ENCODE assay signal across 30 mouse cellular contexts in the genomic region with DNA sequence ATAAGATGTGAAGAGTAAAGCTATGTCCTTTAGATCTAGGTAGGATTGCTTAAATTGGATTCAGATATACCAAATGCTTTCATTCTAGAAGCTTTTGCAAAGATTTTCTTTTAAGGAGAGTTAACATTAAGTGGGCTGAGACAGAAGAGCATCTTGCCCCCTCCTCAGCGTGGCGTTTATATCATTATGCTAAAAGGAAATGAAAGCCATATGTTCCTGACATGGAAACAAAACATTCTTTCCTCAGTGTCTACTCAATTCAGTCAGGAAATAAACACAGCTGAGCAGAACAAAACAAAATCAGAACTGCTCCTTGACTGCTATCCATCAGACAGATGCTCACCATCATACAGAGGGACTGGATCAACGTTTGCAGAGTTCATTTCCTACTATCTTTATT.
DNase-seq lines count a peak whose midpoint lies in the region; ATAC-seq and TF ChIP-seq lines count a peak whose summit lies in the region.
"Had no signal": no experiment of that assay in that cellular context is flagged by ENCODE, and none has a peak within 500 bp of the region (broad histone marks: within the 10 kb centered on the region; RNA-seq: fewer than 3 reads in every experiment).

No protein-coding gene starts in this region.

- TF ChIP-seq CTCF in kidney, postnatal 0 days (IDR thresholded peaks at IDR 0.05; ENCODE audit: low read depth) = no peak

- 32% methylated on average over 3 of the region's 3 CpGs for WGBS in embryonic facial prominence, embryonic 11.5 days
- 52% methylated on average over 3 of the region's 3 CpGs for WGBS in embryonic facial prominence, embryonic 10.5 days
- WGBS in kidney, postnatal 0 days = 60% methylated on average over 3 of the region's 3 CpGs
- WGBS in lung, embryonic 16.5 days = 43% methylated on average over 3 of the region's 3 CpGs

- H3K4me3 ChIP-seq in embryonic facial prominence, embryonic 11.5 days (ENCODE audit: low read depth, low read length) = no peak overlapping the region
- H3K4me3 ChIP-seq in embryonic facial prominence, embryonic 10.5 days = no peak overlapping the region
- no peak overlapping the region for H3K4me3 ChIP-seq in kidney, postnatal 0 days (replicated peaks; ENCODE audit: low read depth, low read length)
- no peak overlapping the region for H3K4me3 ChIP-seq in lung, embryonic 16.5 days (ENCODE audit: low read length)
- H3K4me3 ChIP-seq: embryonic facial prominence, embryonic 13.5 days; heart, adult 2 months; heart, embryonic 10.5 days; heart, embryonic 13.5 days had no signal

- H3K9me3 ChIP-seq in embryonic facial prominence, embryonic 11.5 days (replicated peaks; ENCODE audit: control insufficient read depth, low read length) = no peaks in the 10 kb centered on the region
- no peaks in the 10 kb centered on the region for H3K9me3 ChIP-seq in embryonic facial prominence, embryonic 10.5 days
- no peaks in the 10 kb centered on the region for H3K9me3 ChIP-seq in kidney, postnatal 0 days (replicated peaks; ENCODE audit: low read length)
- H3K9me3 ChIP-seq in lung, embryonic 16.5 days (ENCODE audit: control insufficient read depth, low read length) = no peaks in the 10 kb centered on the region
- H3K9me3 ChIP-seq: embryonic facial prominence, embryonic 13.5 days; G1E; heart, embryonic 10.5 days; heart, embryonic 13.5 days had no signal

- DNase-seq in embryonic facial prominence, embryonic 11.5 days (ENCODE audit: low spot score) = peak; percentile 56
- no peak for DNase-seq in embryonic facial prominence, embryonic 10.5 days (ENCODE audit: low spot score)
- DNase-seq in kidney, postnatal 0 days (ENCODE audit: low spot score) = peak; percentile 3
- DNase-seq in kidney, postnatal 10 days = no peak
- no peak for DNase-seq in lung, postnatal 25 days (ENCODE audit: low spot score)
- no peak for DNase-seq in spleen, postnatal 10 days (ENCODE audit: low spot score in 2 of 2)
- DNase-seq: adrenal gland, postnatal 10 days; adrenal gland, postnatal 36 days; B cell, adult 2 months; cerebellum, adult 11 months; cerebellum, adult 2 months; cerebellum, adult 9-11 months; cerebellum, postnatal 25 days; forebrain, postnatal 0 days; gastrocnemius, postnatal 10 days; gastrocnemius, postnatal 36 days; heart, adult 2 months; heart, postnatal 14 days; heart, postnatal 4 days had no signal

- H3K4me2 ChIP-seq in embryonic facial prominence, embryonic 11.5 days (ENCODE audit: low read depth, low read length) = no peak overlapping the region
- H3K4me2 ChIP-seq in kidney, postnatal 0 days (ENCODE audit: low read length) = no peak overlapping the region
- H3K4me2 ChIP-seq in lung, embryonic 16.5 days (ENCODE audit: low read depth, low read length) = no peak overlapping the region
- H3K4me2 ChIP-seq: embryonic facial prominence, embryonic 13.5 days; heart, embryonic 13.5 days; hindbrain, embryonic 14.5 days had no signal

- no peak overlapping the region for H3K9ac ChIP-seq in embryonic facial prominence, embryonic 11.5 days (replicated peaks; ENCODE audit: low read length)
- no peak overlapping the region for H3K9ac ChIP-seq in kidney, postnatal 0 days (ENCODE audit: low read depth, low read length)
- H3K9ac ChIP-seq in lung, embryonic 16.5 days (ENCODE audit: low read length) = no peak overlapping the region
- H3K9ac ChIP-seq: embryonic facial prominence, embryonic 13.5 days; forebrain, postnatal 0 days; heart, embryonic 13.5 days; hindbrain, embryonic 14.5 days had no signal

- H3K4me1 ChIP-seq in embryonic facial prominence, embryonic 11.5 days (ENCODE audit: control insufficient read depth, insufficient read depth, low read length) = no peaks in the 10 kb centered on the region
- no peaks in the 10 kb centered on the region for H3K4me1 ChIP-seq in embryonic facial prominence, embryonic 10.5 days
- H3K4me1 ChIP-seq in kidney, postnatal 0 days (replicated peaks; ENCODE audit: insufficient read depth, low read length) = no peaks in the 10 kb centered on the region
- H3K4me1 ChIP-seq in lung, embryonic 16.5 days (replicated peaks; ENCODE audit: control insufficient read depth, insufficient read depth, low read length) = no peaks in the 10 kb centered on the region
- H3K4me1 ChIP-seq: embryonic facial prominence, embryonic 13.5 days; heart, embryonic 10.5 days; heart, embryonic 13.5 days had no signal

- no peaks in the 10 kb centered on the region for H3K27me3 ChIP-seq in embryonic facial prominence, embryonic 11.5 days (ENCODE audit: control insufficient read depth, insufficient read depth, low read length)
- peaks cover 17% of the 10 kb centered on the region; the same call in 1 of the 2 replicates for H3K27me3 ChIP-seq in embryonic facial prominence, embryonic 10.5 days (replicated peaks; ENCODE audit: low read depth, poor library complexity, severe bottlenecking)
- no peaks in the 10 kb centered on the region for H3K27me3 ChIP-seq in kidney, postnatal 0 days (ENCODE audit: insufficient read depth, low read length)
- no peaks in the 10 kb centered on the region for H3K27me3 ChIP-seq in lung, embryonic 16.5 days (ENCODE audit: control insufficient read depth, insufficient read depth, low read depth, low read length)
- H3K27me3 ChIP-seq: CH12.LX; heart, embryonic 13.5 days had no signal

- H3K27ac ChIP-seq in embryonic facial prominence, embryonic 11.5 days (replicated peaks; ENCODE audit: low read depth, low read length) = no peak overlapping the region
- no peak overlapping the region for H3K27ac ChIP-seq in embryonic facial prominence, embryonic 10.5 days (replicated peaks)
- no peak overlapping the region for H3K27ac ChIP-seq in kidney, postnatal 0 days
- H3K27ac ChIP-seq in lung, embryonic 16.5 days (ENCODE audit: low read length) = no peak overlapping the region
- H3K27ac ChIP-seq: embryonic facial prominence, embryonic 13.5 days; heart, adult 2 months; heart, embryonic 10.5 days; heart, embryonic 13.5 days; hindbrain, embryonic 14.5 days; hindbrain, postnatal 0 days had no signal

- no peaks in the 10 kb centered on the region for H3K36me3 ChIP-seq in embryonic facial prominence, embryonic 11.5 days (replicated peaks; ENCODE audit: control insufficient read depth, insufficient read depth, low read depth, low read length)
- no peaks in the 10 kb centered on the region for H3K36me3 ChIP-seq in embryonic facial prominence, embryonic 10.5 days (replicated peaks)
- H3K36me3 ChIP-seq in kidney, postnatal 0 days (ENCODE audit: insufficient read depth, low read length) = no peaks in the 10 kb centered on the region
- no peaks in the 10 kb centered on the region for H3K36me3 ChIP-seq in lung, embryonic 16.5 days (ENCODE audit: control insufficient read depth, insufficient read depth, low read length)
- H3K36me3 ChIP-seq: embryonic facial prominence, embryonic 13.5 days; G1E; heart, embryonic 10.5 days; heart, embryonic 13.5 days had no signal

- ATAC-seq in embryonic facial prominence, embryonic 11.5 days (replicated peaks; ENCODE audit: insufficient number of reproducible peaks, low FRiP score, low TSS enrichment, low read depth) = no peak
- no peak for ATAC-seq in kidney, postnatal 0 days (replicated peaks; ENCODE audit: low FRiP score, low read depth)
- peak; percentile 68 for ATAC-seq in lung, embryonic 16.5 days (ENCODE audit: low read depth)
- ATAC-seq: forebrain, postnatal 0 days; hindbrain, postnatal 0 days; inflammation-experienced regulatory T-cells, adult 6 months; intestine, embryonic 16.5 days; Patski had no signal

Comparison
In these comparisons a context has a peak if more than half of its experiments do, and no peak if none do; other contexts are left out.
1. DNase-seq: peak in embryonic facial prominence, embryonic 11.5 days (single experiment) and kidney, postnatal 0 days (single experiment); none in embryonic facial prominence, embryonic 10.5 days (single experiment), kidney, postnatal 10 days (single experiment), lung, postnatal 25 days (single experiment) and spleen, postnatal 10 days (0 of 2).